Mouse (Mus musculus) heart, postnatal 10 days (tissue): ENCODE data around the gene Cnot10. TPM values are rescaled to one million over a fixed set of nuclear protein-coding genes. Genes with fewer than 3 reads are reported as not detected.

Experiments
- DNase-seq, 2 experiments: peaks; one replicate each; pipeline ENCODE4 v3.0.0; 2021
- intact Hi-C: fragments of 180-260 bp; cut with DNase I; formaldehyde crosslinking; loops from one replicate; pipeline ENCODE4 v1.15.1; 2025
- total RNA-seq, 2 experiments: library from RNA; stranded (reverse); gene quantifications; 2 replicates each; pipeline ENCODE4 v1.2.3; 2021

The Cnot10 gene
- total RNA-seq, 2 experiments from 2014 or later, result 27.4 to 28.2 TPM

DNA sequence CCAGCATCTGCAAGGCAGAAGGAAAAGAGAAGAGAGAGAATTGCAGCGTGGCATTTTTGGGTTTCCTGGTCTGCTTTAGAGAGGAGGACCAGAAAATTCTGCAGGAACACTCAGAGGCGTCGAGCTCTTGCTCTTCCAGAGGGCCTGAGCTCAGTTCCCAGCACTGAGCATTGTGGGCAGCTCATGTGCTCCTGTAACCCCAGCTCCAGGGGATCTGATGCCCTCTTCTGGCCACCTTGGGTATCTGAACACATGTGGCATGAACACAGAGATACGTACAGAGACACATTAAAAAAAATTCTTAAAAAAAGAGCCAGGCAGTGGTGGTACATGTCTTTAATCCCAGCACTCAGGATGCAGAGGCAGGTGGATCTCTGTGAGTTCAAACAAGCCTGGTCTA lies 15.4 kb upstream of the Cnot10 start:
- DNase-seq, result no peak
- intact Hi-C loops, result no loop called here

DNA sequence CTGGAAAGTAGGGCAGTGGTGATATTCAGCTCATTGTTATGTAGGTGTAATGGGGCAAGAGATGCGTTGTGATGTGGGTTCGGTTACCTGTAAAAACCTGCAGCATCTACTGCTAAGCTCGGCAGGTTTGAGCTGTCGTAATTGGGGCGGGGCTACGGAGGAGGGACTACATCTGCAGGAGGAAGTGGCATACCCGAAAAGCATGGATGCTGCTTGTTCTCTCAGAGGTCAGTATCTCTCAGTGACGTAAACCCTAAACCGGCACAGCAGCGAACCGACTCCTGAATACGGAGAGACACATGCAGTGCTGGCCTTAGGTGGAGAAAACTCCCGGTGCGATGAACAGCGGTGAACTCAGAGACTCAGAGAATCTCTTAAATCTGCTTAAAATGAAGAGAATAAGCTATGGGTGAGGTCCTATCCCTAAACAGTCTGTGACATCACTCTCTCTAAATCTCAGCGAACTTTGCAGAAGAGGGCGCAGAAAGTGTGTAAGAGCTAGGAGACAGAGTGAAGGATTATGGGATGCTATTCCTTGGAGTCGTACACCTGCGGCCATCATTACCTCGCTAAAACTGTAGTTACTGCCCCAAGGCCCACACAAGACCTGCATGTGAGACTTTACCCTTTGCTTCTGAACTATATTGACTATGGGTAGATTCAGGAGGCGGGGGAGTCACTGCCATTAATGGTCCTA lies 11.1 kb upstream of the Cnot10 start:
- no peak for DNase-seq
- intact Hi-C loops, result no loop called here

DNA sequence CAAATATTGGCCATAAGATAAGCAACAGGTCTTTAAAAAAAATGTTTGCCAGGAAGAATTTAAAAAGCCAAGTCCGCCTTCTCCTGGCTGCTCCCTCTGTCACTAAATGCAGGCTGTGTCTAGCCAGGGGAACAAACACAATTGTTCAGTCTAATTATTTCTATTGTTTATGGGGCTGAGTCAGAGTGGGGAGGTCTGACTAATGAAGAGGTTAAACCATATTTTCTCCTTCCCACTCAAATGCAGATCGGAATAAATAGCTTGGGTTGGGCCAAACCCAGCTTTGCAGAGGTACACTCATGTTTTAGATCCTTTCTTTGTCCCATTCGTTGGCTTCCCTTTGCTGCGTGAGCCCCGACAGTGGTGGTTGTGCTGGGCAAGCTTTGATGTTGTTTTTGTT lies 9.4 kb upstream of the Cnot10 start:
- intact Hi-C loops, result no loop called here
- no peak for DNase-seq

DNA sequence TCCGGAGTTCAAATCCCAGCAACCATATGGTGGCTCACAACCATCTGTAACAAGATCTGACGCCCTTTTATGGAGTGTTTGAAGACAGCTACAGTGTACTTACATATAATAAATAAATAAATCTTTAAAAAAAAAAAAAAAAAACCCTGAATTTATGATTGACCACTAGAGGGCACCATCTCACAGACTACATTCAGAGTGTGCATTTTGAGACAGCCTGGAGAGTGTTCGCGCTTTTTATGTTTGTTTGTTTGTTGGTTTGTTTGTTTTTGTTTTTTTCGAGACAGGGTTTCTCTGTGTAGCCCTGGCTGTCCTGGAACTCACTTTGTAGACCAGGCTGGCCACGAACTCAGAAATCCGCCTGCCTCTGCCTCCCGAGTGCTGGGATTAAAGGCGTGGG lies 8.5 kb upstream of the Cnot10 start:
- intact Hi-C loops, result loop anchor here (1.0 kb wide), 1 partner anchor 79 kb away; no protein-coding TSS in a partner anchor
- peak in 1 of 2 experiments; percentile 35 for DNase-seq

DNA sequence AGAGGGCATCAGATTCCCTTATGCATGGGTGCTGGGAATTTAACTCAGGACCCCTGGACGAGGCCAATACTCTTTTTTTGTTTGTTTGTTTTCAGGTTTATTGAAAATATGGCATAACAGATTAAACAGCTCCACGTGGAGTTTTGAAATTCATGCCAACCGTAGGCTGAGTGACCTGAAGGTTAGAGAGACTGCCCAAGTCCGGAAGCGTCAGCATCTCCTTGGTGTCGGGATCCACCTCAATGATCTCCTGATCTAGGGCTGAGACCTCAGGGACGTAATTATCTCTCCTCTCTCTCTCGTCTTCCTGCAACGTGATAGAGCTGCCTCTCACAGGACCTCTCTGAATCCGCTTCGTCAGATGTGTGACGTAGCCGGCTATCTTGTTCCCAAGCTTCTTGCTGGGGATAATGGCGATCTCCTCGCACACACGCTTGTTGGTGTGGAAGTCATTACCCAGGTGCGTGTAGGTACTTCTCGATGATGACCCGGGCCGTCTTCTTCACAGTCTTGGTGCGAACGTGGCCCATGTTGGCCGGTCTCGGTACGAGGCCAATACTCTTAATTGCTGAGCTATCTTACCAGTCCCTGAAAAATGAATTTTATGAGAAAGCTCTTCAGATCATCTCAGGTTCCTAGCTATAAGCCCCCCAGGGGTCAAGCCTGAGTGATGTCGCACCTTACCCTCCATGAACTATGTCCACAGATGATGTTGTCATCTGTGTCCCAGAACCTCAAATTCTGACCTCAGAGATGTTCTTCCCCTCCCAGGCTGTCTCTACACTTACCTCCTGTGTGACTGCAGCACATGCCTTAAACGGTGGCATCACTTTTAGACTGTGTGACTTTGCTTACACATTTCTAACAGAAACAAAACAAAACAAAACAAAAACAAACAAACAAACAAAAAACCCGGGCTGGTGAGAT lies 7.8 kb upstream of the Cnot10 start:
- no peak for DNase-seq
- intact Hi-C loops, result loop anchor here (1.0 kb wide), 1 partner anchor 80 kb away; no protein-coding TSS in a partner anchor

DNA sequence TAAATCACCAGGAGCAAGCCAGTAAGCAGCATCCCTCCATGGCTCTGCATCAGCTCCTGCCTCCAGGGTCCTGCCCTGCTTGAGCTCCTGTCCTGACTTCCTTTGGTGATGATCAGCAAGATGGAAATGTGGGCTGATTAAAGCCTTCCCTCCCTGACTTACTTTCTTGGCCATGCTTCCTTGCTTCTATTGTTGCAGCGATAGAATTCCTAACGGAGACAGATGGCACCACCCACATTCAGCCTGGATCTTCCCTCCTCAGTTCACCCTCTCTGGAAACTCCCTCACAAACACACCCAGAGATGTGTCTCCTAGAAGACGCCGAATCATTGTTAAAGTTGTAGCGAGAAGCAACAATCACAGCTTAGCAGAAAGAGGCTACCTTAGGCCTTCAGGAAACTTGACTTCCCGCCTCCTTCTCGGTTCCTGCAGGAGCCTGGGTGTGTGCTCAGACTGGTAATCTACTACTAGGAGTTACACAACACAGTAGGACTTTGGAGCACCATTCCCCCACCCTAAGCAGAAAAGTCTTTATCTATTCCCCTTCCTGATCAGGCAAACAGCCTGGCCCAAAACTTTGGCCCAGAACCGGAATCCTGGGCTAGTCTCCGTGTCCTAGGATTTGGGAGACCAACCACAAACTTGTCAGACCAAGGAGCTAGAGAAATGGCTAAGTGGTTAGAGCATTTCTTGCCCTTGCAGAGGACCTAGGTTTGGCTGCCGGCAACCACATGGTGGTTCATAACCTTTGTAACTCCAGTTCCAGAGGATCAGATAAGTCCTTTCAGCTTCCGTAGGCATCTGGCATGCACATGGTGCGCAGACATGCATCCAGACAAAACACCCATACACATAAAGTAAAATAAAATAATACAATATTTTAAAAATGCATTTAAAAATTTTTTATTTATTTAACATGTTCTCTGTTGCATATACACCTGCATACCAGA lies 6.8 kb upstream of the Cnot10 start:
- no peak for DNase-seq
- intact Hi-C loops, result no loop called here

DNA sequence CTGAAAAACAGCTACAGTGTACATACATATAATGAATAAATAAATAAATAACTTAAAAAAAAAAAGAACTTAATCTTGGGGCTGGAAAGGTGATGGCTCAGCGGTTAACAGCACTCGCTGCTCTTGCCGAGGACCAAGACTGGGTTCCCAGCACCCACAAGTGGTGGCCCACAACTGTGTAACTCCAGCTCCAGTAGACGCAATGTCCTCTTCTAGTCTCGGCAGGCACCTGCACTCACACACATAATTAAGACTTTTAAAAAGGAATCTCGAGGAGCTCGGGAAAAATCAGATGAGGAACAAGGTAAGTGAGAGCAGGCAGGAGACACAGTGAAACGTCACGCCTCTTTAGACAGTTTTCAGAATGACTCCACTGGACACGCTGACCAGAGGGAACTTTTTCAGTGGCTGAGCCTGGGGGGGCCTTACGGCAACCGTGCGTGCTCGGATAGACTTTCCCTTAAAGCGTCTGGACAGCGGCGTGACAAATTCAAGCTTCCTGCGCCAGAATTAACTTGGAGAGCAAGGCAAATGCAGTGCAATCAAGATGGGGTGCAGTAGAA lies 717 bp downstream of the Cnot10 start:
- no peak for DNase-seq
- intact Hi-C loops, result no loop called here

DNA sequence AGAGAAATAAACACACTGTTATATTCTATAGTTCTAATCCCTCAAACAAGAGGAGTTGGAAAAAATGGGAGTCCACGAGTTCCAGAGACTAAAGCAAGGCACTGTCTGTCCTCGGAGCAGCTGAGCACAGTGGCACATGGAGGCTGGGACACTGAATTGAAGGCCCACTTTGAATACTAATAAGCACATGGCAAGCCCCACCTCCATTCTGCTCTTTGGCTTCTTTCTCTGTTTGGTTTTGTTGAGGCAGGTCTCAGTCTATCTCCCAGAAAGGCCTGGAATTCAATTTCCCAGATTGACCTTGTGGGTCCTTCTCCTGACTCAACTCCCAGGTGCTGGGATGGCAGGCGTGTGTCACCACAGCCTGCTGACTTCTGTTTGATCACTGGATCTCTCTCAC lies 3.2 kb downstream of the Cnot10 start:
- DNase-seq, result no peak
- intact Hi-C loops, result no loop called here

DNA sequence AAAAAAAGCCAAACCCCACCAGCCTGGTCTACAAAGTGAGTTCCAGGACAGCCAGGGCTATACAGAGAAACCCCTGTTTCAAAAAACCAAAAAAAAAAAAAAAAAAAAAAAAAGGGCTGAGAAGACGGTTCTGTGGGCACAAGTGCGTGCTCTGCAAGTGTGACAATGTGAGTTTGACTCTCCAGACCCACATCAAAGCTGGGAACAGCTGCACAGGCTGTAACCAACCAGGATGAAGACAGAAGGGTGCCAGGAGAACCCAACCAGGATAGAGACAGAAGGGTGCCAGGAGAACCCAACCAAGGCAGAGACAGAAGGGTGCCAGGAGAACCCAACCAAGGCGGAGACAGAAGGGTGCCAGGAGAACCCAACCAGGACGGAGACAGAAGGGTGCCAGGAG lies 3.8 kb downstream of the Cnot10 start:
- intact Hi-C loops, result no loop called here
- no peak for DNase-seq

DNA sequence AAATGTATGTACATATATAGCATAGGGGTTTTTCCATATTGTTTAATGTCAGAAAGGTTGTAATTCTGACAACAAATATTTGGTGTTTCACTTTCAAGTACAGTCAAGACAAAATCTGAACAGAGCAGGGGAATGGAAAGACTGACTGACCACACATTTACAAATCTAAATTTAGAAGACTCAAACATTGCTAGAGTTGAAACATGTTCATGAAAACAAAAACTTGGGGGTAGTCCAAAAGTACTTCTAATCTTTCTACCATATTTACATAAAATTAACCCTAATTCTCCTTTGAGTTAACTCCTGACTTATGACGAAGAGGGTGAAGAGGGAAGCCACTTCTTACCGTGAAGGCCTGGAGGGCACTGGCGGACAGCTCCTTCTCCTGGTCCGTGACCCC lies 7.7 kb downstream of the Cnot10 start:
- intact Hi-C loops, result no loop called here
- no peak for DNase-seq

DNA sequence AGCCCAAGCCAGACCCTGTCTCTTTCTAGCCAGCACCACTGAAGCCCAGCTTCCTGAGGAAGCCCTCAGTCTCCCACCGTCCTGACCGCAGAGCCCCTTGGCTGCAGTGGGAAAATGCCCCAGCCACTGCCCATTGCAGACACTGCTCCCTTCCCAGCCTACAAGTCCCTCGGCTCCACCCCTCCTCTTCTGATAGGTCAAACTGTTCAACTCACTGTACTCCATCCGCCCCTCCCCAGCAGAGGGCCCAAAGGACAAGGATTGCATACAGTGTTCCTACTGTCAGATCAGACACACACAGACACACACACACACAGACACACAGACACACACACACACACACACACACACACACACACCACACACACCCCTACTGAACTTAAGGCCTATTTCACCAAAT lies 13.3 kb downstream of the Cnot10 start:
- DNase-seq, result no peak
- intact Hi-C loops, result no loop called here

DNA sequence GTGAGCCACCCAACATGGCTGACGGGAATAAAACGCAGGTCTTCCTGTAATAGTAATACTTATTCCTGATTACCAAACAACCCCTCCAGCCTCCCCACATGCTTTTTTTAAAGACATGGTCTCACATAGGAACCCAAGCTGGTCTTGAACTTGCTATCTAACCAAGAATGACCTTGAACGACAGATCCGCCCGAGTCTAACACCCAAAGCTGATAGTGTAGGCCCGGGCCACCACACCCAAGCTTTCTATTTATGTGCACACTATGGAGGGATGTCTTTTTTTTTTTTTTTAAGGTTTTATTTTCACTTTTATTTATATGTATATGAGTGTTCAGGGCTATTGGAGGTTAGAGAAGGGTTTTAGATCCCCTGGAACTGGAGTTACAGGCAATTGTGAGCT lies 15.8 kb downstream of the Cnot10 start:
- no peak for DNase-seq
- intact Hi-C loops, result no loop called here

DNA sequence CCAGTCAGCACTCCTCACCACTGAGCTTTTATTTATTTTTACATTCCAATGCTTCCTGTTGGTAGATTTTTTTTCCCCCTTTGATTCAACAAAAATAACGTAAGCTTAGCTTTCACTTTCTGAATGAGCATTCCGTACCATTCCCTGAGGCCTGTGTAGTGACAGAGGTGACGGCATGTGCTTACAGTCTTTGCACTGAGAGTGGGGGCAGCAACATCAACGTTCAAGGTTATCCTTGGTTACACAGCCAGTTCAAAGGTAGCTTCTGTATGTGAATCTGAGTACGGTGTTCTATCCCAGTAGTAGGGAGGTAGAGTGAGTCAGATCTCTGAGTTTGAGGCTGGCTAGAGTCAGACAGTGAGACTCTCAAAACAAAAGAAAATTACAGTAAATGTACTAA lies 18.8 kb downstream of the Cnot10 start:
- no peak for DNase-seq
- intact Hi-C loops, result no loop called here

DNA sequence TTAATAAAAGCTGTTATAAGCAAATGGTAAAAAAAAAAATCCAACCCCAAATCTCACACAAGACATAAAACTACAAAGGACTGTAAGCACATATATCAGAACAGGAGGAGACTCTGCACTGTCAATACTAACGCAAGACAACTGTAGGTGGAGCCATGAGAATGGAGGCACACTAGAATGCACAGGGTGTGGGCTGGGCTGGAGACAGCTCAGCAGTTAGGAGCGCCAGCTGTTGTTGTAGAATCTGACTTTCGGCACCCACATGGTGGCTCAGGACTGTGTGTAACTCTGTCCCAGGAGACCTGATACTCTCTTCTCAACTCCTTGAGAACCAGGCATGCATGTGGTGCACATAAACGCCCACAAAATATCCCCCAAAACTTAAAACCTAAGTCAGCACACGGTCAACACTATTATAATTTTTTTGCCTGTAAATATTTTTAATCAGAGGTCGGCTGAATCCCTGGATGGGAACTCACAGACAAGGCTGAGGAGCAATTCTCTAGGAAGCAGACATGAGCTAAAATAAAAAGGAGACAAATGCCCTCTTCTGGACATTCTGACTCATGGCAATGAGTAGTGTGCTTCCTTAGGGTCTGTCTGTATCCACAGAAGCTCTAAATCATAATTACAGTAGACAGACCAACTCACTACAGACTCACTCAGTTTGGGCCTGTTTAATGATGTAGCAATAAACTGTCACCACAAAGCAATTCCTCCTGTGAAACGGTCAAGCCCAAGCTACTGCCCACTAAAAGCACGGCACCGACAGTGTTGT lies 25.6 kb downstream of the Cnot10 start:
- peak; percentile 8 to 14 for DNase-seq
- intact Hi-C loops, result no loop called here

DNA sequence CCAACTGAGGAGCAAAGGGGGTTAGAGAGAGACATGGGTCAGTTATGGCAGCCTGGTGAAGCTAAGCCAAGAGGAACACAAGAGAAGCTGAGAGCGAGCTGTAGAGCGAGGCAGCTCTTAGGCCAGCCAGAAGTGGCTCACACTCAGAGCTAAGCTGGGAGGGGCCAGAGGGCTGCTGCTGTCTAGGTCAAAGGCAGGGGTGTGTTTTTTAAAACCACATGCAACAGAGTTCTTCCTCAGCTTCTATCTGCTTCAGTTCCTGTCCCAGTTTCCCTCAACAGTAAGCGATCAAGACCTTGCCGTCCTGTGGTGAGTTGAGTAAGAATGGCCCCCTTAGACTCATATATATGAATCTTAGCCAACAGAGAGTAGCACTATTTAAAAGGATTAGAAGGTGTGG lies 27.0 kb downstream of the Cnot10 start:
- DNase-seq, result no peak
- intact Hi-C loops, result no loop called here

DNA sequence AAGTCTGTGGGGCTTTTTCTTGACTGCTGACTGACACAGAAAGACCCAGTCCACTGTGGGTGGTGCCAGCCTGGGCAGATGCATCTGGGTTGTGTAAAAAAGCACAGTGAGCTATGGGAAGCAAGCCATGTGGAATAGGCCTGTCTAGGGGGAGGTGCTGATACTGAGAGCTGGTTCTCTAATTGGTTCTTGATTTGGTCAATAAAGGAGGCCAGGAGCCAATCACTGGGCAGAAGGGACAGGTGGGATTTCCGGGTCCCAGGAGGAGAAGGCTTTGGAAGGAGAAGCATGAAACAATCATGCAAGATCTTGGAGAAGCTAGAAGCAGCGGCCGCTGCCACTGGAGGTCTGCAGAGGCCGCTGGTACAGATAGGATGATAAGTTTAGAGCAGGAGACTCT lies 27.4 kb downstream of the Cnot10 start:
- no peak for DNase-seq
- intact Hi-C loops, result no loop called here

DNA sequence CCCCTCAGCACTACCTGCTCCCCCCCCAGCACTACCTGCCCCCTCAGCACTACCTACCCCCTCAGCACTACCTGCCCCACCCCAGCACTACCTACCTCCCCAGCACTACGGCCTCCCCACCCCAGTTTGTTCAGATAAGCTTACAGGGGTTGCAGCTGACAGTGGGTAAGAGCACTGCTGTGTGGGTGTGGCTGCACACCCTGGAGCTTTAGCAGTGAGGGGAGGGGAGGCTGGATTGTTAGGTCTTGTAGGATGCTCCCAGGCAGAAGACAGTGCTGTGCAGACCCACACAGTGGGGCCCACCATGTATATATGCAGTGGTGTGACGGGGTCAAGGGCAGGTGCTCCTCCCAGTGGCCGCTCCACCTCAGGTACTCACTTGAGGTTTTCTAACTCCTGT lies 29.7 kb downstream of the Cnot10 start:
- intact Hi-C loops, result no loop called here
- DNase-seq, result no peak

DNA sequence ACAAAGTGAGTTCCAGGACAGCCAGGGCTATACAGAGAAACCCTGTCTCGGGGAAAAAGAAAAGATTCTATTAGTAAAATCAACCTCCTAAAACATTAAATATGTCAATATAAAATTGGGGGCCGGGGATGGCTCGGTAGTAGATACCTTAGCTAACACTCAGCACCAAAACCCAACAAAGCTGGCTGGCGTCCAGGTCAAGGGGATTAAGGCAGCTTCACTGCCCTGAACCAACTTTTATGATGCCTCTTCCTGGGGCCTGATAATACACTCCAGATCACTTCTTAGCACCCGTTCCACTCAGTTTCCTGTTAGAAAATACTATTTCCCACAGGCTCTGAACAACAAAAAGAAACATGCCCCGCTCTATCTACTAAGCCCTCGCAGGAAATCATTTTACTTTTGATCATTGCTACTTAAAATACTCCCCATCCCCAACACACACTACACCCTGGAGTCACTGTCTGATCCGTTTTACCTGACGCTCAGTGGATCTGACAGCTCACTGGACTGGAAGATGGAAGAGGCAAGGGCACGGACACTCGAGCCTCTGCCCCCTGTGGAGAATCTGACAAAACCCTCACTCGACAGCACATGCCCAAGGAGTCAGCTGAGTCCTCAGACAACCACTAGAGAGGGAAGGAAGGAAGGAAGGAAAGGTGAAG lies 36.0 kb downstream of the Cnot10 start:
- intact Hi-C loops, result no loop called here

DNA sequence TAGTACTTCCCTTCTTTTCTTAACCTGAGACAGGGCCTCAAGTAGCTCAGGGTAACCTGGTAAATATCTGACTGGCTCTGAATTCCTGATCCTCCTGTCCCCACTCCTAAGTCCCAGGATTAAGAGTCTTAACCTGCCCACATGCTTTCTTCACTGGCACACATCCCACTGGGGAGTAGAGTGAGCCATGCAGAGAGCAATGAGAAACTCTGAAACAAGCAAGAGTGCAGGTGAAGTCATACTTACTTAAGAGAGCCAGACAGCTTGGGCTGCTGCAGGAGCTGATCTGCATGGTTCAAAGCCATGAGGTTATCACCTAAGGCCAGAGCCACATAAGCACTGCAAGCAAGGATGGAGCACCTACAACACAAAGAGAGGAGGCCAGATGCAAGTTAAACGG lies 38.9 kb downstream of the Cnot10 start:
- no peak for DNase-seq
- intact Hi-C loops, result no loop called here

More for the DNA sequence above, 36.0 kb downstream of the Cnot10 start:
- no peak for DNase-seq
